Mouse (Mus musculus): ENCODE data around the gene Kcnd3.

- TF ChIP-seq GATA1 (IDR thresholded peaks at IDR 0.05; ENCODE audit: borderline replicate concordance, low read length) (no peak), FLI1 (IDR thresholded peaks at IDR 0.05; ENCODE audit: low read length) (no peak)
Observed at GRCm38 (mm10) chr3:105453214-105453950, 1.3 kb downstream of the Kcnd3 start.

Measured in megakaryocyte, embryonic 14.5 days (primary cell).